In genomic region chr10:112397194-112397593, GRCm38 (mm10) we compare ENCODE assay signal across 13 mouse cellular contexts.
DNase-seq lines count a peak whose midpoint lies in the region; TF ChIP-seq lines count a peak whose summit lies in the region.
"Had no signal": no experiment of that assay in that cellular context is flagged by ENCODE, and none has a peak within 500 bp of the region (broad histone marks: within the 10 kb centered on the region; RNA-seq: fewer than 3 reads in every experiment).

No protein-coding gene starts in this region.

- no peak overlapping the region for H3K4me3 ChIP-seq in layer of hippocampus, adult 2 months
- H3K4me3 ChIP-seq: forebrain, embryonic 10.5 days; neural tube, embryonic 13.5 days had no signal

- TF ChIP-seq CTCF in layer of hippocampus, adult 2 months (conservative IDR thresholded peaks at IDR 0.05), result peak; percentile 59

- no peak overlapping the region for H3K27ac ChIP-seq in layer of hippocampus, adult 2 months
- H3K27ac ChIP-seq: forebrain, embryonic 10.5 days; neural tube, embryonic 13.5 days had no signal

- DNase-seq in embryo, embryonic 10 days (ENCODE audit: low spot score), result peak; percentile 23
- no peak for DNase-seq in embryo, embryonic 9.5 days (ENCODE audit: extremely low spot score)
- no peak for DNase-seq in layer of hippocampus, adult 2 months (ENCODE audit: low spot score in 2 of 2)
- DNase-seq in layer of hippocampus, adult 9-11 months, result no peak
- DNase-seq in 416B (ENCODE audit: low read depth) (peak; percentile 26), adipocyte (ENCODE audit: low spot score) (peak; percentile 35)
- no peak for DNase-seq in ovary, postnatal 14 days (ENCODE audit: low spot score)
- no peak for DNase-seq in Muller cell, postnatal 12 days (ENCODE audit: inconsistent ontology term)
- DNase-seq: gastrocnemius, postnatal 36 days; heart, postnatal 14 days; midbrain, embryonic 14.5 days had no signal

Comparison
In these comparisons a context has a peak if more than half of its experiments do, and no peak if none do; other contexts are left out.
1. DNase-seq: peak in embryo, embryonic 10 days (single experiment), 416B (single experiment) and adipocyte (single experiment); none in embryo, embryonic 9.5 days (single experiment), layer of hippocampus, adult 2 months (0 of 2), layer of hippocampus, adult 9-11 months (single experiment), ovary, postnatal 14 days (single experiment) and Muller cell, postnatal 12 days (single experiment).